Mouse (Mus musculus) heart, postnatal 0 days (tissue): ENCODE data around the gene Bcl9. TPM values are rescaled to one million over a fixed set of nuclear protein-coding genes. Genes with fewer than 3 reads are reported as not detected.

Experiments used
- ATAC-seq: fragments of 200-750 bp; cut with Nextera tagmentation; 2 replicates; pipeline ENCODE4 v1.8.0; 2017; ENCODE audit warnings: low read depth, moderate number of reproducible peaks, moderate library complexity; ENCODE audit not compliant: insufficient read depth
- DNase-seq: peaks from one replicate; pipeline ENCODE4 v3.0.0-alpha.2; 2016; ENCODE audit warnings: low spot score
- H3K27ac ChIP-seq: fragments of 300-500 bp; sonication (generic); 2 replicates; pipeline ENCODE4 v1.5.1; 2014; ENCODE audit warnings: low read depth, mild to moderate bottlenecking
- H3K27me3 ChIP-seq: fragments of 300-500 bp; sonication (generic); 2 replicates; pipeline ENCODE4 v1.6.1; 2014; ENCODE audit warnings: low read length, mixed read lengths; ENCODE audit not compliant: control insufficient read depth, insufficient read depth
- H3K36me3 ChIP-seq: fragments of 300-500 bp; sonication (generic); replicated peaks from 2 replicates; pipeline ENCODE4 v1.6.1; 2014; ENCODE audit warnings: low read length, mixed read lengths; ENCODE audit not compliant: control insufficient read depth, insufficient read depth
- H3K4me1 ChIP-seq: fragments of 300-500 bp; sonication (generic); 2 replicates; pipeline ENCODE4 v1.6.1; 2014; ENCODE audit warnings: antibody characterized with exemption; ENCODE audit not compliant: control insufficient read depth, insufficient read depth
- H3K4me2 ChIP-seq: fragments of 300-500 bp; sonication (generic); 2 replicates; pipeline ENCODE4 v1.6.1; 2014; ENCODE audit warnings: low read depth, mild to moderate bottlenecking, low read length, moderate library complexity
- H3K4me3 ChIP-seq: fragments of 300-500 bp; sonication (generic); 2 replicates; pipeline ENCODE4 v1.5.1; 2014; ENCODE audit warnings: low read depth, low read length
- H3K9ac ChIP-seq: fragments of 300-500 bp; sonication (generic); replicated peaks from 2 replicates; pipeline ENCODE4 v1.6.1; 2014; ENCODE audit warnings: low read depth, low read length, mixed read lengths
- H3K9me3 ChIP-seq: fragments of 300-500 bp; sonication (generic); replicated peaks from 2 replicates; pipeline ENCODE4 v1.6.1; 2016; ENCODE audit warnings: low read length; ENCODE audit not compliant: control insufficient read depth
- CTCF ChIP-seq: IDR thresholded peaks from 2 replicates; pipeline ENCODE4 v1.5.1; 2016; ENCODE audit warnings: antibody characterized with exemption, control low read depth, low read depth
- EP300 ChIP-seq: IDR thresholded peaks from 2 replicates; pipeline ENCODE4 v1.6.1; 2016; ENCODE audit warnings: antibody characterized with exemption, low read depth
- WGBS: fragments of 180-500 bp; shearing (Covaris S2); extraction: QIAGEN DNeasy Blood & Tissue Kit; methylation state at CpG from one replicate; pipeline ENCODE4 v1.1.7; 2014; 5-methylcytosine and 5-hydroxymethylcytosine counted together
- polyA plus RNA-seq: library from polyadenylated mRNA; unstranded; fragments of >200 nt; fragmentation: Nextera tagmentation; extraction: Ambion mirVana; gene quantifications from 2 replicates; pipeline ENCODE4 v1.2.1, GENCODE M21; 2015
- total RNA-seq: library from RNA; depleted of rRNA; stranded (reverse); fragments of >200 nt; gene quantifications from 2 replicates; pipeline ENCODE4 v1.2.3, GENCODE M21; 2014; ENCODE audit warnings: low replicate concordance

Bcl9 gene
- total and polyA plus RNA-seq, 2 experiments from 2014 or later = 15.7 to 22.7 TPM

DNA sequence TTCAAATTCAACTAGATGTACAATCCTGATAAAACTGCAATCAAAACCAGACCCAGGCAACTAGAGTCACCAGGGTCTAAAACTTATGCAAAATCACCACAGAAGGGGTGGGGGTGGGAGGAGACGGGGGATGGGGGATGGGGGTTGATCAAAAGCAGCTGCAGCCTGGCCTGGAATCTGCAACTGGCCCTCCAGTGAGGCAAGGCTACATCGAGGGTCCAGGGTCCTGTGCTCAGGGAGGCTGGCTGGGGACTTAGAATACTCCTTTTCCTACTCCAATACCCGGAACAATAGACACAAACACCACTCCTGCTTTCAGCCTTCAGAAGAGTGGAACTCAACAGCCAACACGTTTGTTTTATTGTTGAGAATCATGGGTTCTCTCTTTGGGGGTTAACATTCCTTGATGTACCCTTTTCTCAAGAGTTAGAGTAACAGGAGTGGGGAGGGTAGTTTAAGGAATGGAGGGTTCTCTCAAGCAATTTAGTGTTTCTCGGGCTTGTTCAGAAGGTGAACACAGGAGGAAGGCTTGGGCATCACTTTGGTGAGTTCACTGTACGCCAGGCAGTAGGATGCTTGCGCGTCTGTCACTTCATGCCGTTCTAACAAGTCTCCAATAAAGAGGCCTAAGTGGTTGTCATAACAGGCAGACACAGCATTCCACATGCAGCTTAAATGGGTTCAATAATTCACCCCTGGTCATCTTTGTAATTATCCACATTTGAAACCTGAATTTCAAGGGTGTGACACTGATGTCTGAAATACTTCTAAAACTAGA, 43.7 kb downstream of the Bcl9 start:
- DNase-seq (no peak), ATAC-seq (no peak)
- TF ChIP-seq CTCF (no peak), EP300 (no peak)
- Histone ChIP-seq H3K9ac (no peak overlapping the region), H3K27me3 (no peaks in the 10 kb centered on the region), H3K4me1 (peaks cover 13% of the 10 kb centered on the region), H3K4me2 (no peak overlapping the region), H3K27ac (no peak overlapping the region), H3K36me3 (no peaks in the 10 kb centered on the region), H3K4me3 (no peak overlapping the region), H3K9me3 (no peaks in the 10 kb centered on the region)
- 59% methylated on average over 9 of the region's 9 CpGs for WGBS

DNA sequence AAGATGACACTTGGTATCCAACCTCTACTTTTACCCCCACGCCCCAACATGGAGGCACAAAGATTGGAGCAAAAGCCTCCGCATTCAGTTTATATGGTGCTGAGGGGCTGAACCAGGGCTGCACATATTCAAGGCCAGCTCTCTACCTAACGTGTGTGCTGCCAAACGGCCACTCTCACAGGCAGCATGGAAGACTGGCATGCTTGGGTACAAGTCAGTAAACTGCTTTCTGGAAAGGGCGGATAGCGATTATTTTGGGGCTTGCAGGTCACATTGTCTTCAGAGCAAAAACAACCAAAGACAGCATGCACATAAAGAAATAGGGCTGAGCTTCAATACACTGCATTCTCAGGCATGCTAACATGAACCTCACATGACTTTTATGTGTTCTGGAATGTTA, 44.8 kb downstream of the Bcl9 start:
- Histone ChIP-seq H3K27me3 (no peaks in the 10 kb centered on the region), H3K9ac (no peak overlapping the region), H3K36me3 (no peaks in the 10 kb centered on the region), H3K4me2 (no peak overlapping the region), H3K27ac (no peak overlapping the region), H3K4me3 (no peak overlapping the region), H3K4me1 (peaks cover 13% of the 10 kb centered on the region), H3K9me3 (no peaks in the 10 kb centered on the region)
- TF ChIP-seq CTCF (no peak), EP300 (no peak)
- 76% methylated on average over 6 of the region's 6 CpGs for WGBS
- DNase-seq (no peak), ATAC-seq (no peak)

DNA sequence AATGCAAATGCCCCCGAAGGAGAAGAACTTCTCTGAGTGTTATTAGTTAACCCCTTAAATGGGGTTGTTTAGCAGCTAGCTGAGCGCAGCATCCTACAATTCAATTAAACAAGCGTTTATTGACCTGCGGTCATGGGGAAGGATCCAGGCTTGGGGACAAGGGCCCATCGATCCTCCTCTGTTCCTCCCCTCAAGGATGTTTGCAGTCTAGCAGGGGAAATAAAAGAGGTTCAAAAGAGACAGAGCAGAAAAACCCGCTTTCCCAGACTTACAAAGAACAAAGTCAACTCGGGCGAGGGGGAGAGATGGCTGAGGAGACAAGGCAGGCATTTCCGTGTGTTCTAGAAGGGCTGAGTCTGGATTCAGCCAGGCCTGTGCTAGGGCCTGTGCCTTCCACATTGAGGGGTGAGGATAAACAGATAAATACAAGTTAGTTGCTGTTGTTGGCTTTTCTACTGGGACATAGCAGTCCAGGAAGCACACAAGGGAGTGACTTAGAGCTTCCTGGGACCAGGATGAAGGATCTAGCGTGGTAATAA, 55.0 kb downstream of the Bcl9 start:
- Histone ChIP-seq H3K27ac (no peak overlapping the region), H3K9me3 (no peaks in the 10 kb centered on the region), H3K27me3 (no peaks in the 10 kb centered on the region), H3K9ac (no peak overlapping the region), H3K4me1 (peaks cover 3% of the 10 kb centered on the region), H3K4me2 (no peak overlapping the region), H3K36me3 (no peaks in the 10 kb centered on the region), H3K4me3 (no peak overlapping the region)
- DNase-seq = no peak
- WGBS = 84% methylated on average over 10 of the region's 10 CpGs
- TF ChIP-seq CTCF (no peak), EP300 (no peak)
- no peak for ATAC-seq

DNA sequence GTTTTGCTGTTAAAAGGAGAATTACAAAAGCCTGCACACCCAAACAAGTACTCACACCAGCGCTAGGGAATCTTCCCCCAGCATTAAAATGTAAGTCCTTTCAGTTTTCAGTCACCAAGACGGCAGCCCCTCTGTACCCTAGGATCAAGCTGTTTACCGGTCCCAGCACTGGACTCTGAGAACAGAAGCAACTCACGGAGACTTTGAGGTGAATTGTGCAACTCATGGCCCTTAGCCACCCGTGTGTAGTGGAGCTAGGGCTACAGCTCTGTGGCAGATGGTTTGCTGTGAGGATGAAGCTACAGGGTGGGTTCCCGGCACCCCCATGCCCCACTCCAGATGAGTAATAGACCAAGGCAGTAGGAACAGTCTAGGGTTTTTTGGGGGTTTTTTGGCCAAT, 55.9 kb downstream of the Bcl9 start:
- no peaks in the 10 kb centered on the region for H3K36me3 ChIP-seq
- peaks cover 6% of the 10 kb centered on the region for H3K4me1 ChIP-seq
- no peak for ATAC-seq
- WGBS = 75% methylated on average over 6 of the region's 6 CpGs
- no peak overlapping the region for H3K4me3 ChIP-seq
- H3K27ac ChIP-seq = no peak overlapping the region
- no peak for DNase-seq
- H3K4me2 ChIP-seq = no peak overlapping the region
- no peaks in the 10 kb centered on the region for H3K9me3 ChIP-seq
- no peak for TF ChIP-seq CTCF
- TF ChIP-seq EP300 = no peak
- H3K27me3 ChIP-seq = no peaks in the 10 kb centered on the region
- no peak overlapping the region for H3K9ac ChIP-seq

DNA sequence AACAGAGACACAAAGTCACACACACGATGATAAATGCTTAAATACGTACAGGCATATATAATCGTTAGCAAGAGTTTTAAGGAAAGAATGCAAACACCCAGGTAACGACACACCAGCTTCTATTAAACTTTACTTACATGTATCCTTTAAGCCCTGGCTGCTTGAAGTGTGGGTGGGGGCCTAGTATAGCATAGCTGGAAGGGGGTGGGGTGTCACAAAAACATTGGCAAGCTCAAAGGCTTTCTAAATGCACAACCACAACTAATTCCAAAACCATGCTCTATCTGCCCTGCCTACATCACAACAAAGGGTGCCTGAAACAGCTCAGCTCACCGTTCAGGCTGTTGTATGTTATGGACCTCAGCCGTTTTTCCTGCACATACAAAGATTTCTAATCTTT, 57.9 kb downstream of the Bcl9 start:
- no peaks in the 10 kb centered on the region for H3K9me3 ChIP-seq
- H3K36me3 ChIP-seq = no peaks in the 10 kb centered on the region
- no peak overlapping the region for H3K4me2 ChIP-seq
- no peak overlapping the region for H3K4me3 ChIP-seq
- H3K27ac ChIP-seq = no peak overlapping the region
- H3K27me3 ChIP-seq = no peaks in the 10 kb centered on the region
- ATAC-seq (no peak), DNase-seq (no peak)
- no peak overlapping the region for H3K9ac ChIP-seq
- H3K4me1 ChIP-seq = peaks cover 13% of the 10 kb centered on the region
- TF ChIP-seq CTCF = no peak
- no peak for TF ChIP-seq EP300
- WGBS = 90% methylated on average over 6 of the region's 6 CpGs
